In genomic region chr11:81590911-81591310, GRCm38 (mm10) we compare ENCODE assay signal across 13 mouse cellular contexts.
DNase-seq lines count a peak whose midpoint lies in the region; ATAC-seq and TF ChIP-seq lines count a peak whose summit lies in the region.
"Had no signal": no experiment of that assay in that cellular context is flagged by ENCODE, and none has a peak within 500 bp of the region (broad histone marks: within the 10 kb centered on the region; RNA-seq: fewer than 3 reads in every experiment).

No protein-coding gene starts in this region.

- intact Hi-C loops in gastrocnemius, adult 2 months (cut with DNase I), result no loop called here
- intact Hi-C loops in gastrocnemius, postnatal 14 days (cut with DNase I; ENCODE audit: low total_unique reads), result loop anchor here (2.0 kb wide), 1 partner anchor 22 kb away; no protein-coding TSS in a partner anchor

- H3K4me2 ChIP-seq in liver, embryonic 11.5 days, result no peak overlapping the region
- H3K4me2 ChIP-seq in CH12.LX (ENCODE audit: insufficient read depth, low read depth, poor library complexity, severe bottlenecking), result no peak overlapping the region
- H3K4me2 ChIP-seq: heart, embryonic 12.5 days had no signal

- TF ChIP-seq CTCF in gastrocnemius, adult 2 months (IDR thresholded peaks at IDR 0.05), result peak; percentile 48
- TF ChIP-seq CTCF in liver, adult 2 months (IDR thresholded peaks at IDR 0.05; ENCODE audit: low read depth, low read length), result 0 out of 2 replicates have a peak, but pooled peaks have one; percentile 14
- peak in 1 of 2 experiments; percentile 70; a peak in 3 of 4 replicates for TF ChIP-seq CTCF in CH12.LX (conservative IDR thresholded peaks at IDR 0.05 in 1 of 2, IDR thresholded peaks at IDR 0.05 in 1 of 2; ENCODE audit: low read depth in 2 of 2, low read length in 2 of 2)
- peak; percentile 38; the same call in 1 of the 2 replicates for TF ChIP-seq CTCF in cortical plate, adult 2 months (IDR thresholded peaks at IDR 0.05; ENCODE audit: extremely low read depth, insufficient read depth, low read length)

- ATAC-seq in liver, embryonic 11.5 days (replicated peaks; ENCODE audit: low FRiP score), result no peak
- ATAC-seq: hindbrain, embryonic 16.5 days had no signal

- DNase-seq in gastrocnemius, adult 2 months, result no peak
- DNase-seq in gastrocnemius, postnatal 14 days, result no peak
- DNase-seq in liver, adult 2 months (ENCODE audit: extremely low read depth, low read depth, low spot score), result peak; percentile 9
- DNase-seq in liver, embryonic 11.5 days (ENCODE audit: low spot score), result no peak
- DNase-seq in CH12.LX (ENCODE audit: extremely low read depth), result peak; percentile 16
- DNase-seq in thymus, adult 18-20 months, result no peak
- DNase-seq in layer of hippocampus, postnatal 36 days, result no peak
- DNase-seq: cerebellum, postnatal 14 days; kidney, postnatal 36 days had no signal

- no peaks in the 10 kb centered on the region for H3K27me3 ChIP-seq in liver, adult 2 months (ENCODE audit: control insufficient read depth, insufficient read depth, low read length)
- H3K27me3 ChIP-seq in liver, embryonic 11.5 days (replicated peaks; ENCODE audit: control insufficient read depth, insufficient read depth, low read length), result no peaks in the 10 kb centered on the region
- peaks cover 82% of the 10 kb centered on the region for H3K27me3 ChIP-seq in CH12.LX (replicated peaks)
- H3K27me3 ChIP-seq: heart, embryonic 12.5 days had no signal

- 73% methylated on average over 4 of the region's 4 CpGs for WGBS in liver, adult 2 months
- 62% methylated on average over 4 of the region's 4 CpGs for WGBS in liver, embryonic 11.5 days

- dilution Hi-C loops in CH12.LX (cut with MboI; ENCODE audit: extremely low pct_ligation_motif_present, extremely low pct_unique_long_range_greater_than_20kb, low sequenced_read_pairs), result no loop called here

- TF ChIP-seq POLR2A in liver, adult 2 months (IDR thresholded peaks at IDR 0.05; ENCODE audit: extremely low read depth, insufficient read depth, low read length), result no peak
- no peak for TF ChIP-seq POLR2A in CH12.LX (IDR thresholded peaks at IDR 0.05; ENCODE audit: low read depth, low read length)
- TF ChIP-seq POLR2A in cortical plate, adult 2 months (IDR thresholded peaks at IDR 0.05; ENCODE audit: extremely low read depth, insufficient read depth, low read length), result no peak

- no peaks in the 10 kb centered on the region for H3K9me3 ChIP-seq in liver, embryonic 11.5 days (ENCODE audit: control insufficient read depth, low read length)
- no peaks in the 10 kb centered on the region for H3K9me3 ChIP-seq in CH12.LX (replicated peaks; ENCODE audit: low read length)
- H3K9me3 ChIP-seq: heart, embryonic 12.5 days had no signal

- no peaks in the 10 kb centered on the region; the same call in 1 of the 2 replicates for H3K4me1 ChIP-seq in liver, adult 2 months (ENCODE audit: control insufficient read depth, insufficient read depth, low read length)
- H3K4me1 ChIP-seq in liver, embryonic 11.5 days (replicated peaks; ENCODE audit: control insufficient read depth, insufficient read depth, low read length), result no peaks in the 10 kb centered on the region
- no peaks in the 10 kb centered on the region for H3K4me1 ChIP-seq in CH12.LX (ENCODE audit: control insufficient read depth in 1 of 2, insufficient read depth in 2 of 2)
- peaks cover 5% of the 10 kb centered on the region for H3K4me1 ChIP-seq in cortical plate, adult 2 months (ENCODE audit: control insufficient read depth, insufficient read depth, low read length)

- in situ Hi-C loops in CH12.LX (cut with MboI; ENCODE audit: low pct_ligation_motif_present, low pct_unique_long_range_greater_than_20kb, low sequenced_read_pairs), result no loop called here

- TF ChIP-seq EP300 in CH12.LX (IDR thresholded peaks at IDR 0.05; ENCODE audit: low read length), result no peak

- no peak overlapping the region for H3K27ac ChIP-seq in gastrocnemius, adult 2 months
- H3K27ac ChIP-seq in liver, adult 2 months (replicated peaks; ENCODE audit: insufficient read depth, low read depth, low read length), result no peak overlapping the region
- H3K27ac ChIP-seq in liver, embryonic 11.5 days (ENCODE audit: low read depth, low read length), result no peak overlapping the region
- H3K27ac ChIP-seq in CH12.LX (ENCODE audit: insufficient read depth, low read depth), result no peak overlapping the region
- H3K27ac ChIP-seq in cortical plate, adult 2 months (ENCODE audit: insufficient read depth, low read length), result no peak overlapping the region

- H3K4me3 ChIP-seq in gastrocnemius, adult 2 months, result no peak overlapping the region
- H3K4me3 ChIP-seq in liver, adult 2 months (ENCODE audit: insufficient read depth, low read depth, low read length), result no peak overlapping the region
- H3K4me3 ChIP-seq in liver, embryonic 11.5 days (ENCODE audit: low read depth, low read length), result no peak overlapping the region
- H3K4me3 ChIP-seq in CH12.LX (replicated peaks in 1 of 3; ENCODE audit: low read depth in 2 of 3, low read length in 2 of 3, poor library complexity in 1 of 3), result no peak overlapping the region
- H3K4me3 ChIP-seq in cortical plate, adult 2 months (ENCODE audit: insufficient read depth, low read length), result no peak overlapping the region
- H3K4me3 ChIP-seq: erythroblast, embryonic 14.5 days; heart, embryonic 12.5 days had no signal

- H3K36me3 ChIP-seq in liver, adult 2 months (ENCODE audit: control insufficient read depth, insufficient read depth, low read length), result no peaks in the 10 kb centered on the region
- H3K36me3 ChIP-seq in liver, embryonic 11.5 days (ENCODE audit: control insufficient read depth, insufficient read depth, low read length), result no peaks in the 10 kb centered on the region
- no peaks in the 10 kb centered on the region for H3K36me3 ChIP-seq in CH12.LX (replicated peaks in 1 of 2; ENCODE audit: control insufficient read depth in 1 of 2, insufficient read depth in 1 of 2, low read length in 1 of 2)
- H3K36me3 ChIP-seq: heart, embryonic 12.5 days had no signal

- no peak; the same call in 1 of the 2 replicates for TF ChIP-seq RAD21 in CH12.LX (IDR thresholded peaks at IDR 0.05; ENCODE audit: low read depth, low read length)

- no peak overlapping the region for H3K9ac ChIP-seq in liver, adult 2 months (ENCODE audit: low read depth, low read length)
- H3K9ac ChIP-seq in liver, embryonic 11.5 days (ENCODE audit: low read depth, low read length), result no peak overlapping the region
- no peak overlapping the region for H3K9ac ChIP-seq in CH12.LX (ENCODE audit: insufficient read depth, low read depth)
- H3K9ac ChIP-seq: heart, embryonic 12.5 days had no signal

- no peaks in the 10 kb centered on the region for H3K79me2 ChIP-seq in liver, adult 2 months (ENCODE audit: control insufficient read depth, insufficient read depth, low read length)
- H3K79me2 ChIP-seq in CH12.LX (replicated peaks; ENCODE audit: control insufficient read depth, extremely low read depth, insufficient read depth, poor library complexity, severe bottlenecking), result no peaks in the 10 kb centered on the region

TF ChIP-seq in CH12.LX, 34 proteins besides CTCF, POLR2A, EP300 and RAD21:
- TF ChIP-seq NRF1 (IDR thresholded peaks at IDR 0.05; ENCODE audit: low read depth, low read length), result no peak
- peak; percentile 46 for TF ChIP-seq SMC3 (IDR thresholded peaks at IDR 0.05; ENCODE audit: low read depth, low read length)
- TF ChIP-seq USF1 (IDR thresholded peaks at IDR 0.05; ENCODE audit: low read depth, low read length), result no peak
- TF ChIP-seq JUN (IDR thresholded peaks at IDR 0.05; ENCODE audit: insufficient read depth, low read depth, low read length), result no peak
- no peak for TF ChIP-seq E2F4 (IDR thresholded peaks at IDR 0.05; ENCODE audit: insufficient replicate concordance, low read depth, low read length)

Comparison
In these comparisons a context has a peak if more than half of its experiments do, and no peak if none do; other contexts are left out.
1. DNase-seq: peak in liver, adult 2 months (single experiment) and CH12.LX (single experiment); none in gastrocnemius, adult 2 months (single experiment), gastrocnemius, postnatal 14 days (single experiment), liver, embryonic 11.5 days (single experiment), thymus, adult 18-20 months (0 of 2) and layer of hippocampus, postnatal 36 days (0 of 2).